Mouse (Mus musculus): ENCODE results near the gene Atic. TPM values are rescaled to one million over a fixed set of nuclear protein-coding genes. Genes with fewer than 3 reads are reported as not detected.

The Atic gene
- polyA plus RNA-seq, 1 experiment from 2014 or later, result 31.8 TPM

- Histone ChIP-seq H3K9ac (ENCODE audit: low read length) (no peak overlapping the region), H3K4me3 (ENCODE audit: control insufficient read depth in 1 of 2, insufficient read depth in 1 of 2, low read depth in 1 of 2, low read length in 2 of 2) (no peak overlapping the region), H3K4me1 (ENCODE audit: control insufficient read depth in 2 of 2, insufficient read depth in 2 of 2, low read length in 2 of 2) (no peaks in the 10 kb centered on the region), H3K9me3 (ENCODE audit: control insufficient read depth, low read length) (no peaks in the 10 kb centered on the region), H3K36me3 (ENCODE audit: control insufficient read depth, insufficient read depth, low read length) (peaks cover 100% of the 10 kb centered on the region), H3K27ac (replicated peaks in 1 of 2; ENCODE audit: control insufficient read depth in 1 of 2, insufficient read depth in 1 of 2, low read depth in 2 of 2, low read length in 2 of 2) (no peak overlapping the region), H3K4me2 (ENCODE audit: low read length) (no peak overlapping the region), H3K27me3 (ENCODE audit: control insufficient read depth, insufficient read depth, low read length) (no peaks in the 10 kb centered on the region)
- no peak for ATAC-seq (ENCODE audit: insufficient number of reproducible peaks, insufficient read depth, low FRiP score, low read depth)
- WGBS, result 74% methylated on average over 8 of the region's 8 CpGs
These were observed 57.7 kb downstream of the Atic start for GRCm38 (mm10) chr1:71614545-71615246.

GRCm38 (mm10) chr1:71621526-71621925, 64.6 kb downstream of the Atic start:
- WGBS, result 88% methylated on average over 2 of the region's 2 CpGs
- no peak for ATAC-seq (ENCODE audit: insufficient number of reproducible peaks, insufficient read depth, low FRiP score, low read depth)
- Histone ChIP-seq H3K4me3 (ENCODE audit: control insufficient read depth in 1 of 2, insufficient read depth in 1 of 2, low read depth in 1 of 2, low read length in 2 of 2) (no peak overlapping the region), H3K27me3 (ENCODE audit: control insufficient read depth, insufficient read depth, low read length) (no peaks in the 10 kb centered on the region), H3K4me1 (ENCODE audit: control insufficient read depth in 2 of 2, insufficient read depth in 2 of 2, low read length in 2 of 2) (no peaks in the 10 kb centered on the region), H3K36me3 (ENCODE audit: control insufficient read depth, insufficient read depth, low read length) (peaks cover 98% of the 10 kb centered on the region), H3K27ac (replicated peaks in 1 of 2; ENCODE audit: control insufficient read depth in 1 of 2, insufficient read depth in 1 of 2, low read depth in 2 of 2, low read length in 2 of 2) (no peak overlapping the region), H3K4me2 (ENCODE audit: low read length) (no peak overlapping the region), H3K9ac (ENCODE audit: low read length) (no peak overlapping the region), H3K9me3 (ENCODE audit: control insufficient read depth, low read length) (no peaks in the 10 kb centered on the region)

DNA sequence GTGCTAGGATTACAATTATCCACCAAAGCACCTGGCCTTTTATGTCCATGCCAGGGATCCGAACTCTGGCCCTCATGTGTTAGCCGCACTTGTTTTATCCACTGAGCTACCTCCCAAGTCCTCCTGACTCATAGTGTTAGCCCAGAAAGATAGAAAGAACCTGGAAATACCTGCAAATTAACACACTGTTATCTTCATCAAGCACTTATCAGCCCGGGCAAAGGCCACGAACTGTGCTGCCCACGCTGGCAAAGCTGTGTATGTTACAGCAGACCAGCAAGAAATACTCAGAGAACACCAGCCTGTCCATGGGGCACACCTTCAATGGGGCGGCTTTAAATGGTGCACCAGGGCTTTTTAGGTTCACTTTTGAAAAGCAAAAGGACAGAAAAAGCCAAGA, 66.7 kb downstream of the Atic start:
- Histone ChIP-seq H3K9me3 (ENCODE audit: control insufficient read depth, low read length) (no peaks in the 10 kb centered on the region), H3K27me3 (ENCODE audit: control insufficient read depth, insufficient read depth, low read length) (no peaks in the 10 kb centered on the region), H3K36me3 (ENCODE audit: control insufficient read depth, insufficient read depth, low read length) (peaks cover 98% of the 10 kb centered on the region), H3K9ac (ENCODE audit: low read length) (no peak overlapping the region), H3K4me2 (ENCODE audit: low read length) (no peak overlapping the region), H3K4me3 (ENCODE audit: control insufficient read depth in 1 of 2, insufficient read depth in 1 of 2, low read depth in 1 of 2, low read length in 2 of 2) (no peak overlapping the region), H3K27ac (replicated peaks in 1 of 2; ENCODE audit: control insufficient read depth in 1 of 2, insufficient read depth in 1 of 2, low read depth in 2 of 2, low read length in 2 of 2) (no peak overlapping the region), H3K4me1 (ENCODE audit: control insufficient read depth in 2 of 2, insufficient read depth in 2 of 2, low read length in 2 of 2) (no peaks in the 10 kb centered on the region)
- WGBS, result 85% methylated on average over 6 of the region's 6 CpGs
- no peak for ATAC-seq (ENCODE audit: insufficient number of reproducible peaks, insufficient read depth, low FRiP score, low read depth)

Other genes starting within 250 kb of the Atic start
- gene Abca12, start 142.2 kb upstream of the Atic start, polyA plus RNA-seq (2014; fragmentation: Nextera tagmentation; extraction: Ambion mirVana), result 0.11 and 0.12 TPM in 2 replicates
- 215 and 242 TPM in 2 replicates for gene Fn1, start 96.0 kb downstream of the Atic start, polyA plus RNA-seq (2014; fragmentation: Nextera tagmentation; extraction: Ambion mirVana)

Data from heart, embryonic 14.5 days (tissue).